In genomic region chr5:139659307-139659706, GRCm38 (mm10) we compare ENCODE assay signal across 11 mouse cellular contexts.
DNase-seq lines count a peak whose midpoint lies in the region; ATAC-seq lines count a peak whose summit lies in the region.
"Had no signal": no experiment of that assay in that cellular context is flagged by ENCODE, and none has a peak within 500 bp of the region (broad histone marks: within the 10 kb centered on the region; RNA-seq: fewer than 3 reads in every experiment).

No protein-coding gene starts in this region.

- ATAC-seq in embryonic facial prominence, embryonic 13.5 days (ENCODE audit: insufficient number of reproducible peaks, insufficient read depth, low FRiP score, low TSS enrichment, low read depth): no peak
- ATAC-seq in intestine, embryonic 15.5 days: peak; percentile 23; the same call in 1 of the 2 replicates
- ATAC-seq in frontal cortex, adult (ENCODE audit: low TSS enrichment): no peak
- ATAC-seq: activated CD4-positive, CD25-positive, alpha-beta regulatory T cell, adult 4 months had no signal

- H3K9ac ChIP-seq in embryonic facial prominence, embryonic 13.5 days: peak overlapping the region; percentile 32; the same call in 1 of the 2 replicates
- H3K9ac ChIP-seq in intestine, embryonic 15.5 days: no peak overlapping the region

- peak overlapping the region; percentile 44 for H3K4me2 ChIP-seq in embryonic facial prominence, embryonic 13.5 days
- peak overlapping the region; percentile 46 for H3K4me2 ChIP-seq in intestine, embryonic 15.5 days (replicated peaks)

- peak; percentile 54 for DNase-seq in embryo, embryonic 10 days (ENCODE audit: low spot score)
- no peak for DNase-seq in embryo, embryonic 9.5 days (ENCODE audit: extremely low spot score)
- peak; percentile 43 for DNase-seq in neural tube, embryonic 10.5 days (ENCODE audit: extremely low spot score, low spot score)
- no peak for DNase-seq in gastrocnemius, postnatal 4 days (ENCODE audit: low spot score in 2 of 2)
- DNase-seq in left cerebral cortex, adult 9 months (ENCODE audit: low spot score in 2 of 2): no peak
- DNase-seq: lung, adult 2 months had no signal

- peaks cover 59% of the 10 kb centered on the region for H3K27me3 ChIP-seq in embryonic facial prominence, embryonic 13.5 days
- H3K27me3 ChIP-seq in intestine, embryonic 15.5 days (replicated peaks): peaks cover 32% of the 10 kb centered on the region

- H3K4me1 ChIP-seq in embryonic facial prominence, embryonic 13.5 days: peaks cover 4% of the 10 kb centered on the region; the same call in 1 of the 2 replicates
- H3K4me1 ChIP-seq in intestine, embryonic 15.5 days (replicated peaks): 0 out of 2 replicates have a peak, but pooled peaks cover 2% of the 10 kb centered on the region

- no peaks in the 10 kb centered on the region for H3K36me3 ChIP-seq in embryonic facial prominence, embryonic 13.5 days
- H3K36me3 ChIP-seq in intestine, embryonic 15.5 days: no peaks in the 10 kb centered on the region

- WGBS in embryonic facial prominence, embryonic 13.5 days: 2% methylated on average over 18 of the region's 18 CpGs
- WGBS in intestine, embryonic 15.5 days: 4% methylated on average over 18 of the region's 18 CpGs

- H3K27ac ChIP-seq in embryonic facial prominence, embryonic 13.5 days: no peak overlapping the region
- no peak overlapping the region for H3K27ac ChIP-seq in intestine, embryonic 15.5 days
- H3K27ac ChIP-seq: layer of hippocampus, adult 2 months had no signal

- no peaks in the 10 kb centered on the region for H3K9me3 ChIP-seq in embryonic facial prominence, embryonic 13.5 days
- no peaks in the 10 kb centered on the region for H3K9me3 ChIP-seq in intestine, embryonic 15.5 days

- no peak overlapping the region for H3K4me3 ChIP-seq in embryonic facial prominence, embryonic 13.5 days
- H3K4me3 ChIP-seq in intestine, embryonic 15.5 days (replicated peaks): no peak overlapping the region
- H3K4me3 ChIP-seq: layer of hippocampus, adult 2 months had no signal

Comparison
In these comparisons a context has a peak if more than half of its experiments do, and no peak if none do; other contexts are left out.
1. DNase-seq: peak in embryo, embryonic 10 days (single experiment) and neural tube, embryonic 10.5 days (single experiment); none in embryo, embryonic 9.5 days (single experiment), gastrocnemius, postnatal 4 days (0 of 2) and left cerebral cortex, adult 9 months (0 of 2).